Mouse (Mus musculus) heart, embryonic 16.5 days (tissue): ENCODE measurements at regions not wholly inside any gene's neighbourhood (a gene's known extent, or its start where the extent isn't known, plus 50 kb on each side); places are given as distances from the start of the nearest gene placed in this dataset.

Source experiments
- ATAC-seq: fragments of 200-750 bp; cut with Nextera tagmentation; replicated peaks from 2 replicates; pipeline ENCODE4 v1.8.0; 2017; ENCODE audit warnings: moderate number of reproducible peaks; ENCODE audit not compliant: insufficient read depth, low FRiP score; ENCODE audit errors: extremely low read depth
- H3K27ac ChIP-seq: fragments of 300-500 bp; sonication (generic); 2 replicates; pipeline ENCODE4 v1.5.1; 2014; ENCODE audit warnings: mild to moderate bottlenecking, low read length, control low read depth, moderate library complexity
- H3K27me3 ChIP-seq: fragments of 300-500 bp; sonication (generic); 2 replicates; pipeline ENCODE4 v1.6.1; 2014; ENCODE audit warnings: low read length, mixed read lengths; ENCODE audit not compliant: control insufficient read depth, insufficient read depth
- H3K36me3 ChIP-seq: fragments of 300-500 bp; sonication (generic); 2 replicates; pipeline ENCODE4 v1.6.1; 2014; ENCODE audit not compliant: control insufficient read depth, insufficient read depth
- H3K4me1 ChIP-seq: fragments of 300-500 bp; sonication (generic); 2 replicates; pipeline ENCODE4 v1.6.1; 2014; ENCODE audit warnings: low read length, mixed read lengths; ENCODE audit not compliant: control insufficient read depth, insufficient read depth
- H3K4me2 ChIP-seq: fragments of 300-500 bp; sonication (generic); 2 replicates; pipeline ENCODE4 v1.6.1; 2014; ENCODE audit warnings: low read depth, mild to moderate bottlenecking, control low read depth, low read length
- H3K4me3 ChIP-seq: fragments of 300-500 bp; sonication (generic); 2 replicates; pipeline ENCODE4 v1.5.1; 2014; ENCODE audit warnings: mild to moderate bottlenecking, control low read depth, low read length
- H3K9ac ChIP-seq: fragments of 300-500 bp; sonication (generic); 2 replicates; pipeline ENCODE4 v1.6.1; 2014; ENCODE audit warnings: low read length, control low read depth
- H3K9me3 ChIP-seq: fragments of 300-500 bp; sonication (generic); replicated peaks from 2 replicates; pipeline ENCODE4 v1.6.1; 2016; ENCODE audit warnings: low read length; ENCODE audit not compliant: control insufficient read depth
- WGBS: fragments of 180-500 bp; shearing (Covaris S2); extraction: QIAGEN DNeasy Blood & Tissue Kit; methylation state at CpG from one replicate; pipeline ENCODE4 v1.1.7; 2014; 5-methylcytosine and 5-hydroxymethylcytosine counted together

- Histone ChIP-seq H3K27me3 (no peaks in the 10 kb centered on the region), H3K9ac (no peak overlapping the region), H3K4me1 (no peaks in the 10 kb centered on the region), H3K4me3 (no peak overlapping the region), H3K4me2 (no peak overlapping the region), H3K9me3 (no peaks in the 10 kb centered on the region), H3K36me3 (no peaks in the 10 kb centered on the region), H3K27ac (peak overlapping the region; percentile 24; the same call in 1 of the 2 replicates)
- ATAC-seq: peak; percentile 28; the same call in 1 of the 2 replicates
- 34% methylated on average over 2 of the region's 2 CpGs for WGBS
Observed at GRCm38 (mm10) chr8:92609908-92610307, 64.2 kb upstream of the Irx6 start.

GRCm38 (mm10) chr8:92610487-92611059 is 63.5 kb upstream of the Irx6 start:
- ATAC-seq: no peak; the same call in 1 of the 2 replicates
- Histone ChIP-seq H3K27me3 (no peaks in the 10 kb centered on the region), H3K36me3 (no peaks in the 10 kb centered on the region), H3K27ac (peak overlapping the region; percentile 24; the same call in 1 of the 2 replicates), H3K4me2 (no peak overlapping the region), H3K4me3 (no peak overlapping the region), H3K9me3 (no peaks in the 10 kb centered on the region), H3K9ac (no peak overlapping the region), H3K4me1 (no peaks in the 10 kb centered on the region)
- 50% methylated on average over 6 of the region's 6 CpGs for WGBS

DNA sequence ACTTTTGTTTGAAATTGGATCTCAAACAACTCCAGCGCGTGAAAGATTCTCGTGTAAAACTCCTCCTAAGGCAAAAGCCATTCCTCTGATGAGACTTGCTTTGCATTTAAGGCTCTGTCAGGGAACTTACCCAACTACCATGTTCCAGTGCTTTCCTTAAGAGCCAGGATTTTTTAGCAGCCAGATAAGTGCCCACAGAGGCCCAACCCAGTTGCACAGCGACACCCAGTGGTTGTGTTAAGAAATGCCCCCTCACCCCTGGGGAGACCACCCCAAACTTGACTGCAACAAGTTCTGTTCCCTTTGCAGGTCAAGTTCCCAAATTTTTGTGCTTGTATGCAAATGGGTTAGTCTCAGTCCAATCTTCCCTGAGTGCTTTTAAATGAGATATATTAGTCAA is 60.6 kb upstream of the Irx6 start:
- no peaks in the 10 kb centered on the region for H3K9me3 ChIP-seq
- no peak overlapping the region for H3K9ac ChIP-seq
- H3K27ac ChIP-seq: no peak overlapping the region
- H3K4me1 ChIP-seq: no peaks in the 10 kb centered on the region
- no peak overlapping the region for H3K4me2 ChIP-seq
- peaks cover 2% of the 10 kb centered on the region; the same call in 1 of the 2 replicates for H3K27me3 ChIP-seq
- ATAC-seq: no peak
- 47% methylated on average over 4 of the region's 4 CpGs for WGBS
- no peaks in the 10 kb centered on the region for H3K36me3 ChIP-seq
- H3K4me3 ChIP-seq: no peak overlapping the region

- 44% methylated on average over 10 of the region's 10 CpGs for WGBS
- no peak for ATAC-seq
- peaks cover 2% of the 10 kb centered on the region; the same call in 1 of the 2 replicates for H3K27me3 ChIP-seq
- no peak overlapping the region for H3K4me2 ChIP-seq
- H3K27ac ChIP-seq: no peak overlapping the region
- H3K4me1 ChIP-seq: no peaks in the 10 kb centered on the region
- H3K4me3 ChIP-seq: no peak overlapping the region
- H3K9me3 ChIP-seq: no peaks in the 10 kb centered on the region
- H3K36me3 ChIP-seq: no peaks in the 10 kb centered on the region
- no peak overlapping the region for H3K9ac ChIP-seq
Observed at GRCm38 (mm10) chr8:92616341-92617115, 57.6 kb upstream of the Irx6 start.

DNA sequence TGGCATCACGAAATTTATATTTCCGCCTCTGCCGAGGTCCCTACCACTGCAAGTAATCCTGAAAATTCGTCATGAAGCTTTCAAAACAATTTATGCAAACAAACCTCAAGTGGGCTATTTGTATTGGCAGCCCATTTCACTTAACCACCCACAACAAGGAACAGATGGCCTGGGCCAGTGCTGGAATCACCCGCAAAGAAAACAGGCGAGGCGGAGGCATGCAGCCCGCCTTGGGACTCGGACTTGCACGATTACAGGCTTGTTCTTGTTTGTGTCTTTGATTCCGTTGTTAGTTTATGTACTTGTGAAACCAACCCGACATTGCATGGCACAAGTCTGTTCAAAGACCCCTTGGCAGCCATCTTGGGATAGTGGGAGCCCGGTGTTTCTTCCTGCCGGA is 55.8 kb upstream of the Irx6 start:
- H3K4me3 ChIP-seq: no peak overlapping the region
- no peaks in the 10 kb centered on the region for H3K36me3 ChIP-seq
- no peak overlapping the region for H3K27ac ChIP-seq
- ATAC-seq: no peak
- H3K4me2 ChIP-seq: no peak overlapping the region
- H3K9ac ChIP-seq: no peak overlapping the region
- WGBS: 77% methylated on average over 14 of the region's 14 CpGs
- peaks cover 2% of the 10 kb centered on the region; the same call in 1 of the 2 replicates for H3K27me3 ChIP-seq
- H3K4me1 ChIP-seq: no peaks in the 10 kb centered on the region
- no peaks in the 10 kb centered on the region for H3K9me3 ChIP-seq
